Mouse (Mus musculus) megakaryocyte-erythroid progenitor cell, adult 5 weeks (primary cell): Measurements from ENCODE around the gene Rhebl1. TPM values are rescaled to one million over a fixed set of nuclear protein-coding genes. Genes with fewer than 3 reads are reported as not detected.

Experiments used
- polyA plus RNA-seq: library from polyadenylated mRNA; stranded (reverse); fragments of >175 nt; gene quantifications from 2 replicates; pipeline ENCODE4 v1.2.3, GENCODE M21; 2012

The Rhebl1 gene
- 2.7 and 2.8 TPM in 2 replicates for polyA plus RNA-seq

DNA sequence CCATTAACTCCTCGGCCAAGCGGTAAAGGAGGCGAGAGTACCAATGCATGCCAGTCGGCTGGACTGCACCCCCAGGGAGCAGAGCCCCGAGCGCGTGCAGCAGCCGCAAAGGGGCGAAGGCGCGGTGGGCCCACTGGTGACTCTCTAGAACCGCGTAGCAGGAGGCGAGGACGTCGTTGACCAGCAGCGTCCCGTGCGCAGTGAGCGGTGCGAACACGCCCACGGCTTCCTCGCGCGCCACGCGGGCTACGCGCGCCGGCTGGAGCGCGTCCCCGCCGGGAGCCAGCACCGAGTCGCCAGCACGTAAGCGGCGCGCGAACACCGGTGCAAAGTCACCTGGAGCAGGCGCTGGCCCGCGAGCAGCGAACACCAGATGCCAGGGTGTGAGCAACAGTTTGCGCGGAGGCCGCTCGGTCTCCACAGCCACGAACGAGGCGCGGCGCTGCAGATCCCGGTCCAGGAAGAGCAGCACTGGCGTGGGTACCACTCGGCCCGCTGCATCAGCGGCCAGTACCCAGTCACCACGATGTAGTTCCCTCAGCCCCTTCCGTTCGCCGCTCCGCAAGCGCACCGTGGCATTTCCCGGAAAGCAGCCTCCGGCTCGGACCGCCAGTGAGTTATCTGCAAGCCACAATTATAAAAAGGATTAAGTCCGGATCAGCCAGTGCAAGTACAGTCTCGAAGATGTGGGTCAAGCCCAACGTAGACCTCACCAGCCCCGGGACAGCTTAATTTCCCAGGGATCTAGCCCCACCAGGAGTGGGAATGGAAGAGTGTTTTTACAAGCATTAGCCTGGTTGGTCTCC, at the start of gene Rhebl1:
Gene Rhebl1, minus strand, starts transcription at position 601 of the 806 bp plus-strand sequence.

DNA sequence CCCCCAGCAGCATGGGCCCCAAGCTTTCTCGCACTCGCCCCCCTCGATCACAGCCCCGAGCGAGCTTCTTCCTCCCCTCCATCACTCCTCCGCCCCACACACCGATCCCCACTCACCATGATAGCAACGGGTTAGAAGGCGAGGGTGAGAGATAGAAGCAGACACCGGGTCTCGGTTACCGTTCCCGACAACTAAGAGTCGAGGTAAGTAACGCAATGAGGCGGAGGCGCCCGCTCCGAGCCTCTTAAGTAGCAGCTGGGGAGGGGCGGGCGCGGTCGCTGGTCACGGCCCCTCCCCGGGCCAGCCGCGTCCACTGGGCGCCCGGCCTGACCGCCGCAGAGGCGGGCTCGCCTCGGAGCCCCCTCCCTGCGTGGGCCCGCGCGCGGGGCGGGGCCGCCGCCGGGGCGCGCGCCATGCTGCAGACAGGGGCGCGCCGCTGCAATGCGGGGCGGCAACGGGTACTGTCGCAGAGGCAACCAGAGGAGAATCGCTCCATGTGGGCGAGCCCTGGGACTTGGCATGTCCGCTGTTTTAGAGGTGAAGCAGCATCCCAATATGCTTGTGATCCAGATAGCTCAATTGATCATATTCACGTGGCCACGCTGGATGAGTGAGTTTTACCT, 40.0 kb upstream of the Rhebl1 start, which contains the start of gene Tuba1b:
Gene Tuba1b, minus strand, starts transcription at position 349 of the 623 bp plus-strand sequence.

GRCm38 (mm10) chr15:98917538-98918498, 23.5 kb upstream of the Rhebl1 start, which contains the start of gene Lmbr1l:
Gene Lmbr1l, minus strand, starts transcription at chr15:98918231.

DNA sequence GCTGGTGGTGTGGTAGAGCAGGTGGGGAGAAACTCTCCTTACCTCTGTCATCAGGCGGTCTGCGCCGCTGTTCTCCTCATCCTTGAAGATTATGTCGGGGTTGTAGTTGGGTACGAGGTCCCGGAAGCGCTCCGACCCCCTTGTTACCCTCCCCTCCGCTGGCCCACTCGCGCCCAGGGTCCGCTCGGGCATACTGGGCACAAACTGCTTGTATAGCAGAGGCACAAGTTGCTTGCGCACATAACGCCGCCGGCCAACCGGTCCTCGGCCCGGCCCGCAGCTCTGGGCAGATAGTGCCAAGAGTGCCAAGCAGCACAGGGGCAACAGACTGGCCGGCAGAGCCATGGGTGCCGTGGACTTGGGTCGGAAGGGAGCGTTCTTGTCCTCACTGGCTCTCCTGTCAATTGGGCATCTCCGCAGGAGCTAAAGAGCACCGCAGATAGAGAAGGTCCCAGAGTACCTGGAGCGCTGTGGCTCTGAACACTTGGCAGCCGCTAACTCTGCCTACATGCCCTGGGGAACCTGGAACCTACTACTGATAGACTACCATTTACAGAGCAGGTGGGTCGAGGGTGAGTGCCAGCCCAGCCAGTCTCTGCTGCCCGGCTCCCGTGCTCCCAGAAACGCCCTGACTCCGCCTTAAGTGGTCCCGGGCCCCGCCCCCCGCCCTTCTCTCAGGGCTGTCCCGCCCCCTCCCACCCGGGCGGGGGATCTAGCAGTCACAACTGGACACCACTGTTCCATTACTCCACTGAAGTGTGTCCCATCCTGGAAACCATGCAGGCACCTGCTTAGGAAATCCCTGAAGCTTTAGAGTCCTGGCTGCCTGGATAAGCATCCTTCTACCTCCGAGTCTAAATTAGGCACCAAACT, 3.8 kb upstream of the Rhebl1 start, which contains the start of gene Dhh:
Gene Dhh, minus strand, starts transcription at position 613 of the 873 bp plus-strand sequence.

DNA sequence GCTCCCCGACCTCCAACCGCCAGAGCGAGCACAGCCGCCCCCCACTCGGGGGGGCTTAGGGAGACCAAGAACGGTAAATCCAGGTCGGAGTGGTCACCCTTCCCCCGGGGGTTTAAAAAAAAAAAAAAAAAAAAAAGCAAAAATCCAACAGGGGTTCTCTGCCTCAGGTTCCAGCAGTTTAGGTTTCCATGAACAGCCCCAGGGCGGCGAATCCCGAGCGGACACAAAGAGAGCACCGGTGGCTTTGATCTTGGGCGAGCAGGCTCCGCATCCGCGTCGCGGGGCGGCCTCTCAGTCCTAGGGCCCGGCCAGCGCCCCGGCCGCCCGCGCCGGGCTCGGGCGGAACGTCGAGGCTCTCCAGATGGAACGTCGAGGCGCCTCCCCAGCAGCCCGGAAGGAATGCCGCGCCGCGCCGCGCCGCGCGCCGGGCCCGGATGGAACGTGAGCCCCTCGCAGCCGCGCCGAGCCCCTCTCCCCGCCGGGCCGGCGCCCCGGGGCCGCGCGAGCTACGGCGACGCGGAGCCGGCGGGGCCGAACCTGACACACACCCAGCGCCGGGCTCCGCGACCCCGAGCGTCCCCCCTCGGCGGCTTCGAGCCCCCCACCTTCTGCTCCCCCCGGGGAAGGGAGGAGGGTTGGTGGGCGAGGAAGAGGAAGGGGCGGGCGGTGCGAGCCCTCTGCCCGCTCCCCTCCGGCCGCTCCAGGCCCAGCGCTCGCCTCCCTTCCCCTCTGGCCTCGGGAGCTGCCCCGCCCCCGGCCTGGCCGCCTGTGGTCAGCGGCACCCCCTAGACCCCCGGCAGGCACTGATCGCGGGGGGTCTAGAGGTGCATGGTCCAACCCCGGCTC, 23.0 kb downstream of the Rhebl1 start, which contains the start of gene Kmt2d:
Gene Kmt2d, minus strand, starts transcription at position 135 of the 846 bp plus-strand sequence.

GRCm38 (mm10) chr15:98830736-98831683, 63.3 kb downstream of the Rhebl1 start, which contains the start of gene Prkag1:
Gene Prkag1, minus strand, starts transcription at chr15:98831521.

Other genes starting within 250 kb of the Rhebl1 start
- gene Ddx23, start 231.6 kb downstream of the Rhebl1 start, polyA plus RNA-seq = 81.3 and 114 TPM in 2 replicates
- gene Rnd1, start 217.1 kb downstream of the Rhebl1 start, polyA plus RNA-seq = 3.2 and 4.4 TPM in 2 replicates
- not detected in 2 replicates for gene Ccdc65, start 186.3 kb downstream of the Rhebl1 start, polyA plus RNA-seq
- gene Fkbp11, start 166.3 kb downstream of the Rhebl1 start, polyA plus RNA-seq = 31.9 and 46.9 TPM in 2 replicates
- 25.1 TPM in 2 replicates for gene Arf3, start 131.3 kb downstream of the Rhebl1 start, polyA plus RNA-seq
- gene Wnt10b, start 116.4 kb downstream of the Rhebl1 start, polyA plus RNA-seq = 4.8 and 6.5 TPM in 2 replicates
- gene Wnt1, start 104.7 kb downstream of the Rhebl1 start, polyA plus RNA-seq = 0.12 TPM in 1 of 2 replicates, not detected in the other
- gene Ddn, start 85.0 kb downstream of the Rhebl1 start, polyA plus RNA-seq = 0.26 and 0.35 TPM in 2 replicates
- gene Prkag1, start 63.0 kb downstream of the Rhebl1 start, polyA plus RNA-seq = 127 and 129 TPM in 2 replicates
- gene Kmt2d, start 23.3 kb downstream of the Rhebl1 start, polyA plus RNA-seq = 39.2 and 64.9 TPM in 2 replicates
- gene Dhh, start 4.0 kb upstream of the Rhebl1 start, polyA plus RNA-seq = not detected in 2 replicates
- gene Lmbr1l, start 23.7 kb upstream of the Rhebl1 start, polyA plus RNA-seq = 25.8 and 31.6 TPM in 2 replicates
- 311 and 355 TPM in 2 replicates for gene Tuba1b, start 40.0 kb upstream of the Rhebl1 start, polyA plus RNA-seq
- 9.9 TPM in 1 of 2 replicates, not detected in the other for gene Gm49450, start 59.0 kb upstream of the Rhebl1 start, polyA plus RNA-seq
- 20.5 and 31.9 TPM in 2 replicates for gene Tuba1a, start 59.2 kb upstream of the Rhebl1 start, polyA plus RNA-seq
- 29.3 and 45.8 TPM in 2 replicates for gene Tuba1c, start 135.4 kb upstream of the Rhebl1 start, polyA plus RNA-seq
- 0.21 and 0.74 TPM in 2 replicates for gene Prph, start 160.6 kb upstream of the Rhebl1 start, polyA plus RNA-seq
- 33.9 and 51.5 TPM in 2 replicates for gene Troap, start 180.0 kb upstream of the Rhebl1 start, polyA plus RNA-seq
- gene C1ql4, start 193.3 kb upstream of the Rhebl1 start, polyA plus RNA-seq = not detected in 2 replicates
- not detected in 2 replicates for gene Dnajc22, start 198.6 kb upstream of the Rhebl1 start, polyA plus RNA-seq
- gene Spats2, start 231.4 kb upstream of the Rhebl1 start, polyA plus RNA-seq = 0.12 and 0.16 TPM in 2 replicates